Mouse (Mus musculus): ENCODE results near the gene Nfkbib. TPM values are rescaled to one million over a fixed set of nuclear protein-coding genes. Genes with fewer than 3 reads are reported as not detected.

The Nfkbib gene
- polyA plus RNA-seq, 1 experiment from 2014 or later: 33.4 TPM

DNA sequence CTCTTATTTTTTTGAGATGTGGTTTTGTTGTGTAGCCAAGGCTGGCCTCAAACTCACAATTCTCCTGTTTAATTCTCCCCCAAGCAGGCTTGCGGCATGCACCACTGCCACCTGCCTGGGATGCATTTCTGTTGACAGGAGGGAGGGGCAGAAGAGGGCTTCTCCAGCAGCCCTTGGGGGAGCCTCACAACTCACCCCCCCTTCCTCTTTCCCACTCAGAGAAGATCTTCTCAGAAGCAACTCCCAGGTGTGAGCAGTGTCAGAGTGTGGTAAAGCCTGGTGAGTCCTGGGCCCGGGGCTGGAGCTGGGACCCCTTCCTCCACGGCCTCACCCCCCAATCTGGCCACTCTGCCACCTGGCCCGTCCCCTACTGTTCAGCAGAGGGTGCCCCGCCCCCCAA lies 17.8 kb upstream of the Nfkbib start:
- Histone ChIP-seq H3K4me3 (ENCODE audit: low read depth, low read length) (no peak overlapping the region), H3K4me1 (ENCODE audit: control insufficient read depth, insufficient read depth, low read length) (peaks cover 2% of the 10 kb centered on the region; the same call in 1 of the 2 replicates), H3K27me3 (ENCODE audit: control insufficient read depth, insufficient read depth, low read length) (no peaks in the 10 kb centered on the region), H3K27ac (replicated peaks; ENCODE audit: low read depth, low read length) (no peak overlapping the region), H3K4me2 (ENCODE audit: low read depth, low read length) (no peak overlapping the region), H3K36me3 (replicated peaks; ENCODE audit: control insufficient read depth, insufficient read depth, low read depth, low read length) (no peaks in the 10 kb centered on the region), H3K9ac (replicated peaks; ENCODE audit: low read length) (0 out of 2 replicates have a peak overlapping the region, but pooled peaks have one; percentile 2), H3K9me3 (replicated peaks; ENCODE audit: control insufficient read depth, low read length) (no peaks in the 10 kb centered on the region)
- WGBS: 71% methylated on average over 5 of the region's 5 CpGs
- no peak for ATAC-seq (replicated peaks; ENCODE audit: insufficient number of reproducible peaks, low FRiP score, low TSS enrichment, low read depth)
- no peak for DNase-seq (ENCODE audit: low spot score)

GRCm38 (mm10) chr7:28781261-28781663 lies 13.9 kb upstream of the Nfkbib start:
- no peak for DNase-seq (ENCODE audit: low spot score)
- H3K9ac ChIP-seq (replicated peaks; ENCODE audit: low read length): no peak overlapping the region
- no peak overlapping the region for H3K27ac ChIP-seq (replicated peaks; ENCODE audit: low read depth, low read length)
- WGBS: 92% methylated on average over 8 of the region's 8 CpGs
- peaks cover 2% of the 10 kb centered on the region; the same call in 1 of the 2 replicates for H3K36me3 ChIP-seq (replicated peaks; ENCODE audit: control insufficient read depth, insufficient read depth, low read depth, low read length)
- no peaks in the 10 kb centered on the region for H3K4me1 ChIP-seq (ENCODE audit: control insufficient read depth, insufficient read depth, low read length)
- H3K9me3 ChIP-seq (replicated peaks; ENCODE audit: control insufficient read depth, low read length): no peaks in the 10 kb centered on the region
- H3K27me3 ChIP-seq (ENCODE audit: control insufficient read depth, insufficient read depth, low read length): no peaks in the 10 kb centered on the region
- no peak overlapping the region for H3K4me2 ChIP-seq (ENCODE audit: low read depth, low read length)
- H3K4me3 ChIP-seq (ENCODE audit: low read depth, low read length): no peak overlapping the region
- ATAC-seq (replicated peaks; ENCODE audit: insufficient number of reproducible peaks, low FRiP score, low TSS enrichment, low read depth): no peak

- WGBS: 86% methylated on average over 7 of the region's 7 CpGs
- H3K4me1 ChIP-seq (ENCODE audit: control insufficient read depth, insufficient read depth, low read length): no peaks in the 10 kb centered on the region
- peaks cover 2% of the 10 kb centered on the region; the same call in 1 of the 2 replicates for H3K36me3 ChIP-seq (replicated peaks; ENCODE audit: control insufficient read depth, insufficient read depth, low read depth, low read length)
- DNase-seq (ENCODE audit: low spot score): no peak
- H3K4me2 ChIP-seq (ENCODE audit: low read depth, low read length): no peak overlapping the region
- no peaks in the 10 kb centered on the region for H3K27me3 ChIP-seq (ENCODE audit: control insufficient read depth, insufficient read depth, low read length)
- no peak for ATAC-seq (replicated peaks; ENCODE audit: insufficient number of reproducible peaks, low FRiP score, low TSS enrichment, low read depth)
- H3K9me3 ChIP-seq (replicated peaks; ENCODE audit: control insufficient read depth, low read length): no peaks in the 10 kb centered on the region
- no peak overlapping the region for H3K27ac ChIP-seq (replicated peaks; ENCODE audit: low read depth, low read length)
- no peak overlapping the region for H3K4me3 ChIP-seq (ENCODE audit: low read depth, low read length)
- H3K9ac ChIP-seq (replicated peaks; ENCODE audit: low read length): no peak overlapping the region
These were observed 13.5 kb upstream of the Nfkbib start for GRCm38 (mm10) chr7:28780857-28781256.

DNA sequence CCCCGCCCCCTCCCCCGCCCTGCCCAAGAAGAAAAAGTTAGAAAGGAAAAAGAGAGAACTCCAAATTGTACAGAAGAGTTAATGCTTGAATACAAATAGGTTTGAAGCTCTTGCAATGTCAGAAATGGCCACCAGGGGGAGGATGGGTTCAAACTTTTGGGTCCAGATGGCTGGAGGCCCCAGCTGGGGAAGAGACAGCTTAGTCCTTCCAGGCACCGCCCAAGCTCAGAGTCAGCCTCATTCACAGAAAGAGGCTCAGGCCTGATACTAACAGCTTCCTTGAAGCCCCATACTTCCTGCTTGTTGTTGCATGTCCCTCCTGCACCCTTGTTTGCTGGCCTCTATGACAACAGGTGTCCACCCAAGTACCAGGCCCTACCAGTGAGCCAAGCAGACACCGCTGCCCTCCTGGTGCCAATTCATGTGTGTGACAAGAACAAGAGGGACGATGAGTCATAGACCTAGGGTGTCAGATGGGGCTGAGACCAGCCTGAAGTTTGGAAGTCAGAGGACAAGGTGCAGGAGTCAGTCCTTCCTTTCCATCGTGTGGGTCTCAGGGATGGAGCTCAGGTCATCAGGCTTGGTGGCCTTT lies 12.9 kb upstream of the Nfkbib start:
- H3K27me3 ChIP-seq (ENCODE audit: control insufficient read depth, insufficient read depth, low read length): no peaks in the 10 kb centered on the region
- H3K4me1 ChIP-seq (ENCODE audit: control insufficient read depth, insufficient read depth, low read length): no peaks in the 10 kb centered on the region
- WGBS: 51% methylated on average over 6 of the region's 6 CpGs
- H3K4me2 ChIP-seq (ENCODE audit: low read depth, low read length): no peak overlapping the region
- peak; percentile 95 for DNase-seq (ENCODE audit: low spot score)
- H3K4me3 ChIP-seq (ENCODE audit: low read depth, low read length): no peak overlapping the region
- H3K9me3 ChIP-seq (replicated peaks; ENCODE audit: control insufficient read depth, low read length): no peaks in the 10 kb centered on the region
- no peak overlapping the region for H3K27ac ChIP-seq (replicated peaks; ENCODE audit: low read depth, low read length)
- 0 out of 2 replicates have a peak overlapping the region, but pooled peaks have one; percentile 13 for H3K9ac ChIP-seq (replicated peaks; ENCODE audit: low read length)
- peaks cover 2% of the 10 kb centered on the region; the same call in 1 of the 2 replicates for H3K36me3 ChIP-seq (replicated peaks; ENCODE audit: control insufficient read depth, insufficient read depth, low read depth, low read length)
- no peak; the same call in 1 of the 2 replicates for ATAC-seq (replicated peaks; ENCODE audit: insufficient number of reproducible peaks, low FRiP score, low TSS enrichment, low read depth)

DNA sequence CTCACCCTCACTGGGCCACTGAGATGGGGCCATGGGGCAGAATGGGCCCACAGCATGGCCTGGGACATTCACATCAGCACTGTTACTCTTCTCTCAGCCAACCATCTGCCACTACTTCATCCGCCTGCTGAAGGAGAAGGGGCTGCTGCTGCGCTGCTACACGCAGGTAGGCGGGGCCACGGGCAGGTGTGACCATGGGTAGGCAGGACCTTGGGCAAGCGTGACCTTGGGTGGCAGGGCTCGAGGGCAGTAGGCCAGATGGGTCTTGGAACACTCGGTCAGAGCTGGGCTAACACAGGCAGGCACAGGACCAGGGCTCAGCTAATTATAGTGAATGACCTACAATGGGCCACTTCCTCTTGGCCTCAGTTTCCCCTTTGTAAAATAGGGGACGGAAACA lies 11.5 kb upstream of the Nfkbib start:
- no peak overlapping the region for H3K9ac ChIP-seq (replicated peaks; ENCODE audit: low read length)
- ATAC-seq (replicated peaks; ENCODE audit: insufficient number of reproducible peaks, low FRiP score, low TSS enrichment, low read depth): no peak
- no peak overlapping the region for H3K4me2 ChIP-seq (ENCODE audit: low read depth, low read length)
- whole genome bisulfite sequencing: 82% methylated on average over 9 of the region's 9 CpGs
- no peaks in the 10 kb centered on the region for H3K9me3 ChIP-seq (replicated peaks; ENCODE audit: control insufficient read depth, low read length)
- no peak for DNase-seq (ENCODE audit: low spot score)
- H3K27ac ChIP-seq (replicated peaks; ENCODE audit: low read depth, low read length): no peak overlapping the region
- no peak overlapping the region for H3K4me3 ChIP-seq (ENCODE audit: low read depth, low read length)
- no peaks in the 10 kb centered on the region for H3K4me1 ChIP-seq (ENCODE audit: control insufficient read depth, insufficient read depth, low read length)
- H3K36me3 ChIP-seq (replicated peaks; ENCODE audit: control insufficient read depth, insufficient read depth, low read depth, low read length): peaks cover 2% of the 10 kb centered on the region; the same call in 1 of the 2 replicates
- H3K27me3 ChIP-seq (ENCODE audit: control insufficient read depth, insufficient read depth, low read length): no peaks in the 10 kb centered on the region

DNA sequence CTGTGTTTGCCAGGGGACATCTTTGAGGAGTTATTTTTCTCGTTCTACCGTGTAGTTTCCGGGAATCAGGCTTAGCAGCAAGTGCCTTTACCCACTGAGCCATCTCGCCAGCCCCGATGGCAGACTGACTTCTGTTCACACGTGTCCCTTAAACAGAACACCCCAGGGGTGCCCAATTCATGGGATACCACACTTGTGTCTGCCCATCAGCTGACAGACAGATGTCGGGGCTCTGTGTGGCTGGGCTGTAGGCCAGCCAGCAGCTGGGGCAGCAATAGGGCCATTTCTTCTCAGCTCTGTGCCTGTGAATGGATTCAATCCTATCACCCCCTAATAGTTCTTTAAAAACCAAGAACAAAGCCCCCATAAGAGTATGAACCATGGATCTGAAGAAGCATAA lies 7.8 kb upstream of the Nfkbib start:
- Histone ChIP-seq H3K9me3 (replicated peaks; ENCODE audit: control insufficient read depth, low read length) (no peaks in the 10 kb centered on the region), H3K4me2 (ENCODE audit: low read depth, low read length) (no peak overlapping the region), H3K27ac (replicated peaks; ENCODE audit: low read depth, low read length) (no peak overlapping the region), H3K9ac (replicated peaks; ENCODE audit: low read length) (no peak overlapping the region), H3K4me3 (ENCODE audit: low read depth, low read length) (no peak overlapping the region), H3K27me3 (ENCODE audit: control insufficient read depth, insufficient read depth, low read length) (no peaks in the 10 kb centered on the region), H3K4me1 (ENCODE audit: control insufficient read depth, insufficient read depth, low read length) (no peaks in the 10 kb centered on the region), H3K36me3 (replicated peaks; ENCODE audit: control insufficient read depth, insufficient read depth, low read depth, low read length) (peaks cover 2% of the 10 kb centered on the region; the same call in 1 of the 2 replicates)
- 93% methylated on average over 7 of the region's 7 CpGs for WGBS
- no peak for DNase-seq (ENCODE audit: low spot score)
- ATAC-seq (replicated peaks; ENCODE audit: insufficient number of reproducible peaks, low FRiP score, low TSS enrichment, low read depth): no peak

GRCm38 (mm10) chr7:28774164-28774563 lies 6.9 kb upstream of the Nfkbib start:
- H3K4me3 ChIP-seq (ENCODE audit: low read depth, low read length): no peak overlapping the region
- no peaks in the 10 kb centered on the region for H3K4me1 ChIP-seq (ENCODE audit: control insufficient read depth, insufficient read depth, low read length)
- peak; percentile 15; the same call in 1 of the 2 replicates for ATAC-seq (replicated peaks; ENCODE audit: insufficient number of reproducible peaks, low FRiP score, low TSS enrichment, low read depth)
- no peaks in the 10 kb centered on the region for H3K9me3 ChIP-seq (replicated peaks; ENCODE audit: control insufficient read depth, low read length)
- 0 out of 2 replicates have a peak overlapping the region, but pooled peaks have one; percentile 22 for H3K9ac ChIP-seq (replicated peaks; ENCODE audit: low read length)
- H3K4me2 ChIP-seq (ENCODE audit: low read depth, low read length): no peak overlapping the region
- no peak for DNase-seq (ENCODE audit: low spot score)
- WGBS: 49% methylated on average over 12 of the region's 12 CpGs
- peaks cover 2% of the 10 kb centered on the region; the same call in 1 of the 2 replicates for H3K36me3 ChIP-seq (replicated peaks; ENCODE audit: control insufficient read depth, insufficient read depth, low read depth, low read length)
- 0 out of 2 replicates have a peak overlapping the region, but pooled peaks have one; percentile 4 for H3K27ac ChIP-seq (replicated peaks; ENCODE audit: low read depth, low read length)
- no peaks in the 10 kb centered on the region for H3K27me3 ChIP-seq (ENCODE audit: control insufficient read depth, insufficient read depth, low read length)

GRCm38 (mm10) chr7:28773163-28773562 lies 5.9 kb upstream of the Nfkbib start:
- no peak for DNase-seq (ENCODE audit: low spot score)
- Histone ChIP-seq H3K4me3 (ENCODE audit: low read depth, low read length) (no peak overlapping the region), H3K36me3 (replicated peaks; ENCODE audit: control insufficient read depth, insufficient read depth, low read depth, low read length) (peaks cover 2% of the 10 kb centered on the region; the same call in 1 of the 2 replicates), H3K4me1 (ENCODE audit: control insufficient read depth, insufficient read depth, low read length) (no peaks in the 10 kb centered on the region), H3K4me2 (ENCODE audit: low read depth, low read length) (no peak overlapping the region), H3K27ac (replicated peaks; ENCODE audit: low read depth, low read length) (no peak overlapping the region), H3K9ac (replicated peaks; ENCODE audit: low read length) (no peak overlapping the region), H3K9me3 (replicated peaks; ENCODE audit: control insufficient read depth, low read length) (no peaks in the 10 kb centered on the region), H3K27me3 (ENCODE audit: control insufficient read depth, insufficient read depth, low read length) (no peaks in the 10 kb centered on the region)
- 70% methylated on average over 3 of the region's 3 CpGs for WGBS
- no peak for ATAC-seq (replicated peaks; ENCODE audit: insufficient number of reproducible peaks, low FRiP score, low TSS enrichment, low read depth)
